Mouse (Mus musculus): ENCODE measurements around the gene Fam228a.

- TF ChIP-seq CTCF (IDR thresholded peaks at IDR 0.05; ENCODE audit: extremely low read depth, insufficient read depth, insufficient read length, insufficient replicate concordance) (no peak), POLR2A (IDR thresholded peaks at IDR 0.05; ENCODE audit: low read depth, low read length) (no peak)
Observed at GRCm38 (mm10) chr12:4783598-4783997, 45.4 kb upstream of the Fam228a start.

Data from spleen, adult 2 months (tissue).